Mouse (Mus musculus) liver (tissue): ENCODE results near the gene Egflam.
A peak's percentile ranks its signal among the peaks of the same experiment; 100 is the strongest.

ENCODE experiments used
- DNase-seq: peaks from one replicate; pipeline ENCODE4 v3.0.0-alpha.2; 2020; ENCODE audit warnings: mixed read lengths

Egflam gene

DNA sequence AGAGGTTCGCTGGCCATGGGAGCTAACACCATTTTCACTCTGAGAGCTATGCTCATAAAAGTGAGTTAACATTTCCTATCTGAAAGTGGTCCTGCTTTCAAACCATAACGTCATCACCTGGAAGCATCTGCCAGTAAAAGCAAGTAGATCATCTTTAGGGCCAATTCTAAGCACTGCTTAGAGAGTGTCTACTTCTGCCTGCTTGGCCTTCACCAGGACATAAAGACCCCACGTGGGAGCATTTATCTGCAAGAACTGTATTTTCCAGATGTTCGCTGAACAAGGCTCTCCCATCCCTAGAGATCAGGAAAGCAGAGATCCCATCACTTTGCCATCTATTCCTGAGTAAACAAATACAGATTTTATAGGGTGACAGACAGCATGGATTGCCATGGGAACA is 108.2 kb downstream of the Egflam start:
- DNase-seq = no peak

DNA sequence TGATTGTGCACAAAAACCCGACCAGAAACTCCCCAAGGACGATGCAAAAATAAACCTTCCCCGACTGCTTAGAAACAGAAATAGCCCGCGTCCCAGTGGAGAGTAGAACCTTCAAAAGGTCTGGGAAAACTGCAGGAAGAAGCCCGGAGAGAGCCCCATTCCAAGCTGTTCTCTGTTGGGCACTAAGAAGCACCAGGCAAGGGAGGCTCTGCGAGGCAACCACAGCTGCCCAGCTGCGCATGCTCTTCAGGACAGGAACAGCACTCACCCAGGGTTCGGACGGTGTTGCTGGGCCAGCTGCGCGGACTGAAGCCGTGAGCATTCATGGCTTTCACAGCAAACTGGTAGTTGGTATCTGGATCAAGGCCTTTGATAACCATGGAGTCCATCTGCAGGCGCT is 108.7 kb downstream of the Egflam start:
- DNase-seq = no peak

DNA sequence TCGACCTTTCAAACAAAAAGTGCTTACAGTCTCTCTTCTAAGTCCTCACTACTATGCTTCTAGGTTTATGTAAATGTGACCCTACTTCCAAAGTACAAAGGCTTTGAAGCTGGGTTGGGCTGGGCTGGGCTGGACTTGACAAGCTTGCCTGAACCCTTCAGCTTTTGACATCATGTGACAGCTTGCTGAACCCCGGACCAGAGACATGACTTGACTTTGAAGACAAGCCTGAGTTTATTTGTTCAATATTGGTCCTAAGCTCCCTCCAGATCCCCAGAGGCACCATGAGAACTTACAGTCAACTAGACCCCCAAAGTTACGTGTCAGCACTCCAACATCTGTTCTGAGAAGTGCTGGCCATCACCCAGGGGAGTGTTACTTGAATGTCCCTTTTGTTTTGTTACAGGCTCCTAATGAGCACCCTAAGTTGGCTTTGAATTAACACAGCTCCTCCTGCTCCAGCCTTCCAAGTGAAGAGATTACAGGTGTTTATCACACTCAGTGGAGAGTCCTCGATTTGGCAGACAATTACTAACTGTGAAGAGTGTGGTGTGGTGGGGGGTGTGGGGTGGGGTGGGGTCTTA is 109.3 kb downstream of the Egflam start:
- DNase-seq = no peak

DNA sequence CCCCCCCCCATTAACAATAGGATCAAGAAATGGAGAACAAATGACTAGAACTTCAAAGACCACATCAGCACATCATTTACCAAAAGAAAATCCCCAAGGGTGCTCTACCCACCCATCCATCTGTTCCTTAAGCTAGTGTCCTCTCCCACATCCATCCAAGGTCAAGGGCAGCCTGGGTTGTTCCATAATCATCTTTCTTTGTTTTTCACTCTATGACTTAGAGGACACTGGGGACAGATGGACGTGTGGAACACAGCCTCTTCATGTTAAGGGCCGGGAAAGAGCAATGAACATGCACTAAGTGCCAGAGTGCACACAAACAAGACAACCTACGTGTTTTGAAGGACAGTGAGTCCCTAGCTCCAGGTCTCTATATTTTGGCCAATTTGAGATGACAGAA is 110.3 kb downstream of the Egflam start:
- DNase-seq = no peak

DNA sequence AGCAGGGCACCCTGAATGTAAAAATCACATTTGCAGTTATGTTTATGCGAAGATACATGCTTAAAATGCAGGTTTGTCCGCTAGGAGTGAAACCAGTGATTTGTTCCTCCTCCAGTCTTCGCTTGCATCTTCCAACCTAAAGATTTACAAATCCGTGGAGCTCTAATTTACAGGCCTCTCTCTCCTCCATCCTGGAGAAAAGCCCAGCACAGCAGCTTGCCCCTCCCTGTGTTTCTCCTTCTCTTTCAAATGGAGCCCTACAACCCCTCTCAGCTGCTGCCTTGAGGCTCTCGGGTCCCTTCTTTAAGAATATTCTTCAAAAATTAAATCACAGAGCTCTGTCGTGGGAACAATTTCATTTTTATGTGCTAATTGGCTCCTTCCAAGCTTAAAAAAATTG is 116.6 kb downstream of the Egflam start:
- no peak for DNase-seq

DNA sequence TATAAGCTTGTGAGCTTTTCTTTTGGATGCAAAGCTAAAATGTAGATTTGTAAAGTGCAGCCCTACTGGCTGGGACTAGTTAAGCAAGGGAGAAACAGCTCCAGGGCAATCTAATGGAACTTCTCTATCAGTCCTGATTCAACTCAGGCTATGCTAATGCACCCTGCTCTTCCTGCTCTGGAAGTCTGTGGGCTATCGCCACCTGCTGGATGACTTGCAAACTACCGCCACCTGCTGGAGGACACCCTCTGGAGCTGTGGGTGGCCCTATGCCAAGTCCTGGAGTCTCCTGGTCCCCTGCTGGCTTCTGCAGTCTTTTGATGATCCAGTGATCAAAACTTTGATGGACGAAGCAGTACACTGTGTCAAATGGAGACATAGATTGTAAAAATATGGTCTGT is 134.4 kb downstream of the Egflam start:
- peak; percentile 74 for DNase-seq

DNA sequence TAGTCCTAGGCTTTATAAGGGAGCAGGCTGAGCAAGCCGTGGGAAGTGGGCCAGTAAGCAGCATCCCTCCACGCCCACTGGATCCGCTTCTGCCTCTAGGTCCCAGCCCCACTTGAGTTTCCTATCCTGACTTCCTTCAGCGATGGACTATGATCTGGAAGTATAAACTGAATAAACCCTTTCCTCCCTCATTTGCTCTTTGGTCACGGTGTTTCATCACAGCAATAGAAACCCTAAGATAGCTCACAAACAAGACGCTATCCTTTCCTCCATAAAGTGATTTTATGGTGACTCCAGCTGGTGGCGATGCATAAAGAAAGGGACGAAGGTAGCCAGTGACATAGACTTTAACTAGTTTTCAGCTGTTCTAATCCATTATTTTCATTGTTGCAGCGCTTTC is 134.9 kb downstream of the Egflam start:
- DNase-seq = no peak

DNA sequence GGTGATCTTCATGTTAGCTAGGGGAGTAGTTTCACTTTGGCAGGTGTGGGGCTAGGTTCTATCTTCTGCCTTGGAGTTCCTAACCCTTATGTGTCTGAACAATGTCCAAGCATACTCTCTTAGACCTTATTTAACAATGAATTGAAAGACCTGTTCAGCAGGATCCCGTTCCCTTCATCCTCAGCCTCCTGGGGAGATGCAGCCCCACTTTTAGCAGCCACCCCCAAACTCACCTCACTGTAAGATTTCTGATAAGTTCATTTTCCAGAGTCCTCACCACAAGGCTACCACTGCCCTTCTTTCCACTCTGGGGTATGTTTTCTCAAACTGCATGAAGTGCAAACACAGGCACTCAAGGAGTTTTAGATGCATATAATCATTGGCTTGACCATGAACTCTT is 136.8 kb downstream of the Egflam start:
- no peak for DNase-seq

DNA sequence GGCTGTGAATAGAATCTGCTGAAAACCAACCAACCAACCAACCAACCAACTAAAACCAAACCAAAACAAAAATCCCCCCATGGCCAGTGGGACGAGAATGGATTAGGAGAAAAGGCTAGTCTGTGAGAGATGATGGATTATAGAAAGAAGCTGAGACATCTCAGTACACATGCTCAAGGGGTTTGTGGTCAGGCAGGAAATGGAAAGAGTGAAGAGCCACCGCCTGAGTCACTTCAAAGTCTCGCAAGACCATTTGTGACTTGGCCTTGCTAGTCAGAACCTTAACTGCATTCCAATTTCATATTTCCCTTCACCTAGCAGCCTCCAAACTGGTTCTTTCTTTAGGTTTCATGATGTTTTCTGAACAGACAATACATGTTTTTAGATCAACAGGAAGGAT is 141.6 kb downstream of the Egflam start:
- DNase-seq = no peak

DNA sequence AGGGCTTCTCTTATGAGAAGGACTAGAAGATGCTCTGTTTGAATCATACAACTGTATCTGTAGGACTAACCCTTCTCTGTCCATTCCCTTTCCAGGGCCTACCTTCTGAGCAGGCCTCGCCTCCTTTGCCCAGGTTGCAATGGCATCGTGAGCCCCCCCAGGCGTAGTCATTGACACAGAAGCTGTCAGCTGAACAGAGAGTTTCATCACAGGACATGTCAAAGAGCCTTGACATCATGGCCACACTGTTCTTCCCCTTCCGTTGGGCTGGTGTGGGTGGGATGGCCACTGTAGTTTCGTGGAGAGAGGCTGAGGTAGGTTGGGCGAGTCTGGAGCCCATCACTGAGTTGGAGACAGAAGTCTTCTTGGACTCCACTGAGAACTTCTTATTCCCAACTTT is 144.9 kb downstream of the Egflam start:
- no peak for DNase-seq

DNA sequence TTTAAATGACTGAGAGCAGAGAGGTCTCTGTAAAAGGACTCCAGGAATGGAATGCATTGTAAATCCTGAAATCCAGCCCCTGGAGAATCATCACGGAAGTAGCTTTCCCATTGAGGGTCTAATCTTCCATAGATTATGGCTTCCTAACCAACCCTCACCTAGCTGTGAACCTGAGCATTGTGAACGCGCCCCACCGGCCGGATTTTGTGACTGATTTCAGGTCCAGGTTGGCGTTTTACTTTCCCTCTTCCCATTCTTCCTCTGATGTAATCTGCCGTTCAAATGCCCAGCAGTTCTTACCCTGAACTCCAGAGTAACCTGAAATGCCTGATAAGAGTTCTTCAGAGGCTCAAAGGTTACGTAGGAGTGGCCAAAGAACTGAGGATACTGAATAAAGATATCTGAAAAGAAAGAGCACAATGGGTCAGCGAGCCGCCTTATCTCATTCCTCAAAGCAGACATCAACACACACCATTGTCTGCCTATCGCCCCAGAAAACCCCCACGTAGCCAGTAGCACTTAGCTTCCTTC is 146.0 kb downstream of the Egflam start:
- no peak for DNase-seq

DNA sequence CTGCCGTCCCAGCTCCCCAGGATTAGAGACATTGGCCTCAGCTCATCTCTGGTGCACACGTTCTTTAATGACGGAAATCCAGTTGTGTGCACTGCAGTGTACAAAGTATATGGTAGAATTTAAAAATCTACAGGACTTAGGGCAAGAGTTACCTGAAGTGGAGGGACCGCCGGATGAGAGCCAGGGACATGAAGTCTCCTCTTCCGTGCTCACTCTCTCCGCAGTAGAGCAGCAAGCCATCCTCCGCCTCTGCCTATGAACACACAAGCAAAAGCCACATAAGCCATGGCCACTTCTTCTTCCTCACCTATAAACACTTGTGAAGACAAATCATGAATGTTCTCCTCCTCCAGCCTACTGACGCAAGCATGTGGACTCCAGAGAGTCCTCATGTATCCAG is 147.2 kb downstream of the Egflam start:
- DNase-seq = no peak

DNA sequence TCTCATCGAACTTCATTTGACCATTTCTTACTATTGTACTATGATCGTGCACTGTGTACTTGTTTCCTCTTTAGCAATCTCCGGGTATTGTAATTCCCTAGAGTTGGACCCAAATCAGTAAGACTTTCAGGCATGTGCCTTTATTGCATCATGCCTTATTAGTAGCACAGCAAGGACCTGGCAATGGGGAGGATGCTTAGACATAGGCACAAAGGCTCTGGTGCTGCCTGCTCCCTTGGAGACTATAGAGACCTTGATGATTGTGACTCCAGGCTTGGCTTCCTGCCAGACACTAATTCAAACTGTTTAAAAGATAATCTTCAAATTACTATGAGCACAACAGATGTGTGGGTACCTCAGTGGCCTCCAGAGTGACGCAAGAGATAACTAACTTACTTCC is 149.0 kb downstream of the Egflam start:
- no peak for DNase-seq

DNA sequence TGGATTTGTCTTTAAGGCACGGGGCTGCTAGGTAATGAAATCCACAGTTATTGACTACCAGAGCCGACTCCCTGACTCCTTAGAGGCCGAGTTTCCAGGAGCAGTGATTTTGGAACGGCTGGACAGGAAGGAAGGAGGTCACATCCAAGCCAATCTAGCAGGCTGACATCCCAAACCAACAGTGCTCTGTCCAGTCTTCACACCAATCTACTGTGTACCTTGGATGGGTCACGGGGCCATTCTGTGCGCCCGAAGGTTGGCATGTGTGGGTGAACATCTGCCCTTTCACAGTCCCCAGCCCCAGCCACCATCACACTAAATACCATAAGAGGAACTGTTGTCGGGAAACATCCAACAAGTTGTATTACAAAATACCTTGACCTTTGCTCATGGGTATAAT is 150.9 kb downstream of the Egflam start:
- DNase-seq = no peak

DNA sequence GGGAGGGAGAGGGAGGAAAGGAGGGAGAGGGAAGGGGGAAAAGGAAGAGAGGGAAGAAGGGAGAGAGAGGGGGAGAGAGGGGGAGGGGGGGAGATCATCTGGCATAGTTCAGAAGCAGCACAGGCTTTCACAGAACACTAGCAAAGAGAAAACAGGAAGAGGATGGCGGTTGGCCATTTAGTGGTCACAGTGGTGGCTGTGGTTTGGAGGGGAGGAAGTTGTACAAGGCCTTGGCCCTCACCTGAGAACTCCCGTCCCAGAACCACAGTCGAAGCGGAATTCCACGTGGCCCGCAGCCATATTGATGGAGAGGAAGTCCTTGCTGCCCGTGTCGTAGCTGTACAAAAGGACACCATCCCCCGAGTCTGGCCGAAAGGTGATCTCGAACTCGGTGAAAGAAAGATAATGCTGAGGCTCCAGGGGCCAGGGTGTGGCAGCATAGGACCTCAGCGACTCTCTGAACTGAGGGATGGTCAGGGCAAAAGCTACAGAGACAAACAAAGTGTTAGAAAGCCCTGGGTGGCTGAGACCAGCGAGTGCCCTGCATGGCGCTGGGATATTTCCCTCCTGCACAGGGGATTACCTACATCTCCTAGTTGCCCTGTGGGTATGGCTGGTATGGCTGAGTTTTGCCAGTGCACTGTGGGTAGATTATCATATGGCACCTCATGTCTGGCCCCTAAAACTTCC is 155.9 kb downstream of the Egflam start:
- DNase-seq = peak; percentile 5

DNA sequence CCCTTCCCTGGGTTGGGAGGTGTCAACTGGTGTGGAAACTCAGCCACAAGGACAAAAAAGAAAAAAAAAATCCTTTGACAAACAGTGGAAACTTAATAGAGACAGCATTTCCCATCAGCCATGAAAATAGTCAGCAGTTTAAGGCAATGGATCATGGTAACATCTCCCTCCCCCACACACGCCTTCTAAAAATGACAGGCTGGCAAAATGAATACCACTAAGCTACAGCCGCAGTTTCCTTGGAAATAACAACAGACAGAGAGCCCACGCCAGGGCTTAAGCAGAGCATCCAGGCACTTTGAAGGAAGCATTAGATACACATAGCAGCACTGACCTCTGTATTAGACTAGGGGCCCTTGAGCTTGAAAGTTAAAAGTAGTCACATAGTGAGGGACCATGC is 157.2 kb downstream of the Egflam start:
- no peak for DNase-seq

DNA sequence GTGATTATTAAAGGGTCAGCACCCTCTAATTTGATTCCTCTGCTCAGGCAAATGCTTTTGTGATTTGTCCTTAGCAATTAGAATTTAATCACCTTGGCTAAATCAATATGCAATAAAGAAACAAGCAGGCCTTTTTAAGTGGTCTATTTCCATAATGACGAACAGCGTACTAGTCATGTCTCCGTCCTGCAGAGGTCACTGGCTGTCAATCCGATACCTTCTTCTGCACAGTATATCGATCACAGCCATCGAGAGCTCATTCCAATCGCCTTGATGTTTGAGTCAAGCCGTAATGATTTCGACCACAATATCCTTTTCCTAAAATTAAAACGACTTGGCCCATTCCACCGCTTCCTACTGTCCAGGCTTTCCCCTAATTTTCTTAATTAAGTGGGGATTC is 158.3 kb downstream of the Egflam start:
- no peak for DNase-seq

DNA sequence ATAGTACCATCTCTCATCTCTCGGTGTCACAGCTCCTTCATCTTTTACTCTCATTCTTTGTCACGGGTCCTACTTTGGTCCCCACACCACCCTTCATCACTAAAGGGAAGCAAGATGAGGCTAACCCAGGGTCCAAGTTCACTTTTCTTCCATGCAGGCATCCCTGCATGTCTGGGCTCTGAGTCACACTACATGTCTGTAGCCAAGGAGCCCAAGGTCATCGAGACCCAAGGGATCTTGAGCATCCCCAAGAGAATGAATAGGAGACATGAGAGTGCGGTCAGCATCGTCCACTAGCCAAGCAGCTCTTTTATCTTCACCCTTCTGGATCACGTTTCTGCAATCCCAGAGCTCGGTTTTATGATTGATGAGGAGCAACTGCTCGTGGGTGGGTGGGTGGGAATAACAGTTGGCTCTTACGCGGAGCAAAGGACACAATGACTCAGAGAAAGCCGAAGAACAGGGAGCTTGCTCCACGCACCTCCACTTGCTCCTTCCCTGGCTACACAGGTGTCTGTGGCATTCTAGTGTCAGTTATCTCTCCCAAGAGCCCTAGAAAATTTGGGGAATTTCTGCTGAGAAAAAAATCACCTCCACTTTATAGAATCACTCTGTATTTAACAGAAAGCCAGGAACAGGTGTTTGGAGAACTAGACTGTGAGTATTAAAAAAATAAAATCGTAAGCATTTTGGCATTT is 164.7 kb downstream of the Egflam start:
- no peak for DNase-seq

DNA sequence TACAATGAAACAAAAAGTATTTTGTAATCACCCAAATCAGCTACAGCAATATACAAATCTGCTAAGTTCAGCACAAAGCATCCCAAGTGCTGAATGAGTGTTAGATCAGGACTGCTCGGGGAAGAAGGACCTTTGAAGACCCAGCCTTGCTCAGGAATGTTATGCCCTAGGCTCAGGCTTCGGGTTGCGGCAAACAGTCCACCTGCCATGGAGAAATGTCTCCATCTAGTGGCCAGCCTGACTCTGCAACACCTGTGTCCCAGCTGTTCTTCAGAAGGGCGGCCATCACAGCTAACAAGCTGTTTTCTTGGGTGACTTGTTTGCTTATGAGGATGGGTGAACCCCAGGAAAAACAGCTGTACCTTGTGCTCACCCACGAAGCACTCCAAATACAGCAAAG is 172.0 kb downstream of the Egflam start:
- peak; percentile 64 for DNase-seq

DNA sequence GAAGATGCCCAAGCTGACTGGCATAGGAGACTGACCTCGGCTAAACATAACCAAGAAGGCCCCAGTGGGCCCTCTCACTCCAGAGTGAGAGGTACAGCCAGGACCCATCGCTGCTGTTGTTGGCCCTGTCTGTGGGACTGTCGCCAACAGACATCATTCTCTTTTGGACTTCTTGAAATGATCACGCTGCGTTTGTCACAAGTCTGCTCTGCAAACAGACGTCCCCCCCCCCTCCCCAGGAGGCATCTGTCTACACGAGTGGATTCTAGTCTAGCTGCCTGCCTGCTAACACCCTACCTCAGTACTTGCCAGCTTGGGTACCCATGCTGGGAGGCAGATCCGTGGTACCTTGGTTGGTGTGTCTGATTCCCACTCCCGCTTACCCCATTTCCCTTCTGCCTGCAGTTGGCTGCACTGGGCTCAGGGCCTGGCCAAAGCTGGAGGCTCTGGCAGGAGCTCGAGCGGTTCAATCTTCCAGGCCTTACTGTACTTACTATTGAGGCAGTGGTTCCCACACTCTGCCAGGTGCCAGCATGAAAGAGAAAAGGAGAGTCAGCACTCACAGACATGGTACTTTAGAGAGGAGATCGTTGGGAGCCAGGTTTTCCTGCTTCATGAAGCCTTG is 173.9 kb downstream of the Egflam start:
- DNase-seq = no peak

DNA sequence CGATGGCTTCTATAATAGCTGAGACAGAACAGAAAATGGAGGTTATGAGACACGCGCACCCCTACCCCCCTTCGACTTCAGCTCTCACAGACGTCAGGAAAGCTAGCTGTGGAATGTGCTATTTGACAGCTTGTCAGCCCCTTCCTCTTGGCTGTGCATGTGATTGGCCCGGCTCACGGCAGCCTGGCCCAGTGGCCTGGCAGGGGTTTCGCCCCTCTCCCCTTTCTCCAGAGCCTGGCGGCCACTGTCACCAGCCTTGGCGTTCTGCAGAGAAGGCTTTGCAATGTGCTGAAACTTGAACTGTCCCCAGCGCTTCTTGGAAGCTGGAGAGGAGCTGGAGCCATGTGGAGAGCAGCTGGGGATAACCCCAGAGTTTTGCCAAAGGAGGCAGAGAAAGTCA is 175.4 kb downstream of the Egflam start:
- no peak for DNase-seq

DNA sequence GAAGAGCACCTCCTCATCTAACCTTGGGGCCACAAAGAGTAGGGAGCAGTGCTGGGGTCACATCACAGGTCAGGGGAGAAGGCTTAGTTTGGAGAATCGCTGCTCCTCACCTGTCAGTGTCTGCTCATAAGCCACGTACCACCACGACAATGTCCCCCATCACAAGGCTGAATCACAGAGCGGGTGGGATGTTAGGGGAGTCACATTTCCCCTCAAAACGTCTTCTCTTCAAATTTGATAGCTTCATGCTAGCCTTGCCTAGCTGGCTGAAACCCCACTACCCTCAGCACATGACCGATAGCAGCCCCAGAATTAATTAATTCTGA is 181.0 kb downstream of the Egflam start:
- no peak for DNase-seq

DNA sequence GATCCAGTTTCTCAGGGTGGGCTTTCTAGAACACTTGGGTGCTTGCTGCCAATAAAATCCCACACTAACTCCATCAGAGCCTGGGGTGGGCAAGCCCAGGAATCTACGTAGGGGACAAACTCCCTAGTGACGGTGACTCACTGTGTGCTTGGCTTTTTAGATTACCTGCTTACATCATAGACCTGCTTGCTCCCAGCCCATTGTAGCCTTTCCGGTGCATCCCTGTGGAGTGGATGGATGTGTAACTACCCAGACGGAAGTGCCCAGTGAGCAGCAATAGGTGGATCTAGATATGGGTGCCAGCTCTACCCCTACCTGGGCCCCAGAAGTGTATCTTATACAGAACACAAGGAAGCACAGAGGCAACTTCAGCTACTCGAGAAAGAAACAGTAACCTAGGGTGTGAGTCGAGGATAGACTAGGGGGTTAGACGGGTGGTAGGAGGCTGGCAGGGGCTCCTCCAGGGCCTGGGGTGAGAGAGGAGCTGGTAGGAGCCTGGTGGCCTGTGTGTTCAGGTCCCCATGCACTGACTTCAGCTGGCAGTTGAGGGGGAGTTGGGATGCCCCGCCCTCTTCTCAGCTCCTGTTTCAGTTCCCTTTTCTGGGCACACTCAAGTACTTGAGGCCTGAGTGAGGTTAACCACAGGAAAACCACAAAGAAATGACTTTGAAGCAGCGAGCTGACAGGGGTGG is 181.5 kb downstream of the Egflam start:
- DNase-seq = no peak
